Mouse (Mus musculus) layer of hippocampus, adult 8-10 months (tissue): ENCODE measurements around the gene Avil. TPM values are rescaled to one million over a fixed set of nuclear protein-coding genes. Genes with fewer than 3 reads are reported as not detected.

Experiments used
- DNase-seq, 2 experiments: peaks; one replicate each; pipeline ENCODE4 v3.0.0; 2022; ENCODE audit warnings: low spot score in 2 of 2
- total RNA-seq, 4 experiments: library from RNA; stranded (reverse); gene quantifications; 2 replicates each; pipeline ENCODE4 v1.2.4; 2022

Avil gene
- total RNA-seq, 4 experiments from 2014 or later = 0.11 to 0.39 (median 0.18) TPM

DNA sequence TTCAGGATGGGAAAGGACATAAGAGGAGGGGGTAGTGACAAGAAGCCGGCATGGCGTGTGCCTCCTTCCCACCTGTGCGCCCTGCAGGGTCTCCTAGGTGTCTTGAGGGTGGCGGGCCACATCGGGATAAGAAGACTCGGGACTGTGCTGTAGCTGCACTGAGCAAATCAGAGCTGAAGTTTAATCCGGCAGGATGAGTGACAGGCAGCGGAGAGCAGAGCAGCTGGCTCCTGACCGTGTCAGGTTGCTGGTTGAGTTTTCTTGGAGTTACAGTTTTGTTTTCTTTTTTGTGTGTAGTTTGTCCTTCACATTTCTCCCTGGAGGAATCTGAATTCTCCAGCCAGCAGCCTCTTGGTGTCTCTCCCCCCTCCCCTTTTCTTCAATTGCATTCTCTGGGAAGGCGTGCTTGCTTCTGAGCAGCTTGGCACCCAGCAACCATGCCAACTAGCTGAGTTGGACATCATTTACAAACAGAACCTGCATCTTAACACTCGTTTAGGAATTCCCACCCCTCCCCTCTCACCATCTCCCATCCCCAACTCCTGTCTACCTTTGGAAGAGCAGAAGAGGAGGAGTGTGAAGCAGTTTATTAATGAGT is 19.5 kb upstream of the Avil start:
- no peak for DNase-seq

GRCm38 (mm10) chr10:126981746-126982145 is 18.8 kb upstream of the Avil start:
- no peak for DNase-seq

DNA sequence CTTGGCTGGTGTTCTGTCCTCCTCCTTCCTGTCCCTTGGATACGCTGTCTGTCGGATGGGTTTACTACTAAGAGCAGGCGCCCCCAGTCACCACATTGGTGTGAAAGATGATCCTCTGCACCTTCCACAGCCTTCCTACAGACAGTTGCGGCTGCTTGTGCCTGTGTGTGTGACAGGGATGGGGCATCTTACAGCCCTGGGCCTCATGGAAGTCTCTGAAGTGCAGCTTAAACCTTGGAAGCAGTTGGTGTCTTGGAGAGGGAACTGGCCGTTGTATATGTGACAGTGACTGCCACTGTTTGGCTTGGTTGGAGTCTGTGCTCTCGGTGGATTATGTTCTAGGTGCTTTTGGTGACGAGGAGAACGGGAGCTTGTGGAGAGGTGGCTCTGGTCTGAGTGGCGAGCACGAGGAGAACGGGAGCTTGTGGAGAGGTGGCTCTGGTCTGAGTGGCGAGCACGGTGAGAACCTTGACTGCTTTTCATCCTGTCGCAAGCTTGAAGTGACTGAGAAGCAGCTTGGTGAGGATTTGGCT is 17.2 kb upstream of the Avil start:
- no peak for DNase-seq

GRCm38 (mm10) chr10:126984189-126985004 is 16.1 kb upstream of the Avil start:
- no peak for DNase-seq

GRCm38 (mm10) chr10:126985127-126985526 is 15.4 kb upstream of the Avil start:
- no peak for DNase-seq

GRCm38 (mm10) chr10:126985579-126985978 is 14.9 kb upstream of the Avil start:
- no peak for DNase-seq

DNA sequence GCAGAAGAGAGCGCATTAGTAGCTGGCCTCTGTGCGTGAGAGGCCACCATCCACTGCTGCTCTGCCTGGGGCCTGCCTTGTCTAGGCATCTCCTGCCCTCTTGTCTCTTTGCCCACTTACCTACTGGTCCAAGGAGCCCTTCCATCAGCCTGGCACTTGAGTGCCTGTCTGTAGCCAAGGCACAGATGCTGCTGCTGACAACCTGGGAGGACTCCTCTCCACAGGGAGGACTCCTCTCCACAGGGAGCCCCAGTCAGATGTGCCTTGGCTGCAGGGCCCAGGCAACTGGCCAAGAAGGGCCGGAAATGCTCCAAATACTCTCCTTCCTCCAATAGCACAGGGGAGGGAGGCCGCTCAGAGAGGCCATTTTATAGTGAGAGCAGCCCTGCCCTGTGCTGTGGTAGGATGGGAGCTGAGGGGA is 14.0 kb upstream of the Avil start:
- DNase-seq = peak; percentile 66 to 70

DNA sequence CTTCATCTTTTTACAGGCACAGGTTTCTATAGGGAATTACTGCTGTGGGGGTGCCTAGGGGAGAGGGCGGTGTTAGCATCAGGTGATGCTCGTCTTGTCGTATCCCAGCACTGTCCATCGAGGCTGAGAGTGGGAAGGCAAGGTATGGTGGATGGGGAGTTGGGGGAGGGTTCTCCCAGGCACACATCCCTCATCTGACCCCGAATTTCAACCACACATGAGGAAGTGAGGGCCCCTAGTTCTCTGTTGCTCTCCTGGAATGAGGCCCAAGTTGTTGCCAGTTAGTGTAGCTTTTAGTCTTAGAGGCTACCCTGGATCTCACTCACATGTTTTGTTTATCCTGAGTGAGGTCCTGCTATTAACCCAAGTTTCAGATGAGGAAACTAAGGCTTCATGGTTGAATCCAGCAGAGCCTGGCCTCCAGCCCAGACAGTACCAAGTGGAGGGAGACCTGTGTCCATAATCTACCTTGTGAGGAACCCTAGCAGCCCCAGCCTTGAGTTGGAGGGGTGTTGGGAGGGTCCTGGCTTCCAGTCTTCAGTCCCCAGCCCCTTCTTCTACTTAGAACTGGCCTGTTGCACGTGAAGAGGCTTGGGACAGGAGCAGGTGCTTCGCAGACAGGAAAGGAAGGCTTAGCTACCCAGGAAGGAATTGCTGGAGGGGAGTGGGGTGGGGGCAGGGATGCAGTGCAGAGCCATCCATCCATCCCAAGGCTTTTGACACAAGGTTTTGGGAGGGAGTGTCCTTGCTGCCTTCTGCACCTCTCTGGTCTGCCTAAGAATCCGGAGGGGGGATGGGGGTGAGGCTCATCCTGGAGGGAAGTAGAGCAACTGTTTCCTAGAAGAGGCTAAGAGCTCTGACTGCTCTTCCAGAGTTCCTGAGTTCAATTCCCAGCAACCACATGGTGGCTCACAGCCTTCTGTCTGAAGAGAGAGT is 13.1 kb upstream of the Avil start:
- no peak for DNase-seq

DNA sequence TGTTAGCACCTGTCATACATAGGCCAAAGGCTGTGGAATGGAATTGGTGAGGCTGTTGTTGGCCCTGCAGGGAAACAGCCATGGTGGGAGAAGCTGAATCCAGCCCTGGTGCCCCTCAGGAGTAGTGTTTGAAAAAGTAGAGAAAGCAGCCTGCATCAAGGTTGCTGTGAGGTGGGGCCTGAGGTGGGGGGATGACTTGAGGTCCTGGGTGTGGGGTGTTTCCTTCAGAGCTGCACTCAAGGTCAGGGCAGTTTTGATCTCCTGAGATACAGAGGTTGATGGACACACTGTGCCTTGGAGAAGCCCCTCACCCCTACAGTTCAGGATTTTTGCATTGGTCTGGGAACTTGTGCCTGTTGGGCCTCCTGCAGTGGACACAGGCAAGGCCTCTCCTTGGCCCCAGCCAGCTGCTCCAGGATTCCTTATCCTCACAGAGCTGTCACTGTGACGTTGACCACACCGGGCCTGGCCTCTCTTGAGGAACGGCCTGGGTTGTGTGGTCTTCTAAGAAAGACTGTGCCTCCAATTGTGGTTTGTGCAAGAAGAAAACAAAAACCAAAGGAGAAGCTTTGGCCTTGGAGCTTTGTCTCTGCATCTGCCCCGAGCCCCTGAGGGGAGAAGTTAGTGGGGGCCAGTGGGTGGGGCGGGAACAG is 11.9 kb upstream of the Avil start:
- no peak for DNase-seq

GRCm38 (mm10) chr10:126990313-126991056 is 10.0 kb upstream of the Avil start:
- peak; percentile 68 to 83 for DNase-seq

DNA sequence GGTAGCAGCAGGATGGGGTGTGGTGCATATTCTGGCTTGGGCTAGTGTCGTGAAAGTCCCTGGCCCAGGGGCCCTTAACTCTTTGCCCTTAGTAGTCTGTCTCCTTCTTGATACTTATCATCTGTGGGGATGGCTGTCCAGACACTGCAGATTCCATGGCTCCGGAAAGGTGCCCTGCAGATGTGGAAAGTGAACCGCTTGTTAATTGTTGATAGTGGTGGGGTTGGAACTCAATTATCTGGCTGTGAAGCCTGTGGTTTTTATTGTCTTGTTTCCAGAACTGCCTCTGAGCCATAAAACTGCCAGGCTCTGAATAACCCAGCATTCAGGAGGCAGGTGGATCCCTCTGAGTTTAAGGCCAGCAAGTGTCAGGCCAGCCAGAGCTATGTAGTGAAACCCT is 8.8 kb upstream of the Avil start:
- DNase-seq = no peak

- no peak for DNase-seq
Observed at GRCm38 (mm10) chr10:126993621-126994020, 6.9 kb upstream of the Avil start.

DNA sequence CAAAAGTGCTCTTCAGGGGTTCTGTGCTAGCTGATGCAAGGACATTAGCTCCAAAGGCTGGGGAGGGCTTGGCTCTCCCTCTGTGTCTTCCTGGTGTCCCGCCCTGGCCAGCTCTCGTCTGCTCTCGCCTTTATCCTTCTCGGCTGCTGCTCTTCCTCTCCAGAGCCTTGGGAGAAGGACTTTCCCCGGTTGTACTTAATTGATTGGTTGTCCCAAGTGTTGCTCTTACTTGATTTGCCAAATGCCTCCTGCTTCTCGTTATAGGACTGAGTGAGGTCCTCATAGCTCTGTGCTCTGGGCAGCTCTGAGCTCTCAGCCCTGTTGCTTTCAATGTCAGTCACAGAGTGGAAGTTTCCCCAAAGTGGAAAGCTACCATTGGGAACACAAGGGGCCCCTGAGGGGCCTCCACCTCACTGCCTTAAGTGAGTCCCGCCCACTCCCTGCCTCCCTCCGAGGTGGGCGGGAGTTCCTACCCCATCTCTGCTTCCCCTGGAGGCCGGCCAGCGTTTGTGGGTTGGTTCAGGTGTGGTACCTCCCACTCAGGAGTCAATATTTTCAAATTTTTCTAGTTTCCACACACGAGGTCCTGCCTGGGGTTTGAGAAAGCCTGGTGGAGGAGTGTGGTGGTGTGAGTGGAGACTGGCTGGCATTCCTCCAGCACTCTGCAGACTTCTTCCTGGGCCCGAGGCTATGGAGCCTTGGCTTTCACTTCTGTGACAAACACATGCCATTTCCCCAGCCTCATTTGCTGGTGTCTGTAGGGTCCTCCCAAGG is 3.0 kb upstream of the Avil start:
- no peak for DNase-seq

GRCm38 (mm10) chr10:127001297-127001696 is 788 bp downstream of the Avil start:
- no peak for DNase-seq

- DNase-seq = no peak
Observed at GRCm38 (mm10) chr10:127002056-127002455, 1.5 kb downstream of the Avil start.

GRCm38 (mm10) chr10:127002765-127003164 is 2.3 kb downstream of the Avil start:
- DNase-seq = no peak

DNA sequence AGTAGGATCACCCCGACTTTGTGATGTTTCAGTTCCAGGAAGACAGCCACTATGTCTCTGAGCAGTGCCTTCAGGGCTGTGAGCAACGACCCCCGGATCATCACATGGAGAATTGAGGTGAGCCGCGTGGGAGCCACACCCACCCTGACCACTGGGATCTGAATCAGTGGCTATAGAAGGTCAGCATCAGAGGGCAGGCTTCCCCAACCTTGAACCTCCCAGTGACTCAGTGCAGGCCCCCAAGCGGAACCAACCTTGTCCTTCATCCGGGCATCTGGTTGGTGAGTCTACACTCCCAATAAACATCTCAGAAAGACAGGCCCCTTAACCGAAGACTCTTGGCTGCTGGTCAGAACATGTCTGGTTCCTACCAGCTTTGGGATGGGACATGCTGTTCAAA is 2.8 kb downstream of the Avil start:
- DNase-seq = no peak

DNA sequence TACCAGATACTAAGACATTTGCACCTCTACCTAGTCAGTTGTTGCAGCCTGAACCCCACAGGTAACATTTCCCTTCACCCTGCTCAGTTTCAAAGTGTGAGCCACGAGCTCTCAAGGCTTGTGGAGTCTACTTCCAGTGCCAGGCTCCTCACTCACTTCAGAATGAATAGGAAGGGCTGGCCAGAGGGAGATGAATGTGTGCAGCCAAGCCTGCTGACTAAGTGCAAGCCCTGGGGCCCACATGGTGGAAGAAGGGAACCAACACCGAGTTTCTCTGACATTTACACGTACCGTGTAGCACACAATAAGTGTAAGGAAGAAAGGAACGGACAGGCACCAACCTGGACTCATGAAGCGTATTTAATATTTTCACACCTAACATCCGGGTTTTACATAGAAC is 3.3 kb downstream of the Avil start:
- no peak for DNase-seq

DNA sequence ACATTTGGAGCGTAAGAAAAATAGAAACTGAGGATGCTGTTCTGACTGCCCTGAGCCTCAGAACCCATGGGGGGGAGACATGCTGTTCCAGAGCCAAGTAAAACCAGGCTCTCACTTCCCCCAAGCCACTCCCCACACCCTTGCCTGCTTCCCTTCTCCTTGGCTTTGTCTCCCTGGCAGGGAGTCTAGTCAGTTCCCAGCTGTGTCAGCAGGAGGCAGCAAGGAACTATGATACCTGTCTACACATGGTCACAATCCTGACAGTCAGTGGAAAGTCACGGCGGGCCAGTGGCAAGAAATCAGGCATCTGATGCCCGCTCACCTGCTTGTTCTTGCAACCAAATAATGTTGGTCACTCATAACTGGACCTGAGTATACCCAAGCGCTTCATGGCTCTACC is 16.0 kb downstream of the Avil start:
- DNase-seq = no peak

- no peak for DNase-seq
Observed at GRCm38 (mm10) chr10:127017071-127017470, 16.6 kb downstream of the Avil start.
